Mouse (Mus musculus) left cerebral cortex, adult 11 months (tissue): ENCODE data around the gene Rbfox3.

Experiments
- DNase-seq: peaks from one replicate; pipeline ENCODE4 v3.0.0; 2022; ENCODE audit warnings: low spot score

The Rbfox3 gene

DNA sequence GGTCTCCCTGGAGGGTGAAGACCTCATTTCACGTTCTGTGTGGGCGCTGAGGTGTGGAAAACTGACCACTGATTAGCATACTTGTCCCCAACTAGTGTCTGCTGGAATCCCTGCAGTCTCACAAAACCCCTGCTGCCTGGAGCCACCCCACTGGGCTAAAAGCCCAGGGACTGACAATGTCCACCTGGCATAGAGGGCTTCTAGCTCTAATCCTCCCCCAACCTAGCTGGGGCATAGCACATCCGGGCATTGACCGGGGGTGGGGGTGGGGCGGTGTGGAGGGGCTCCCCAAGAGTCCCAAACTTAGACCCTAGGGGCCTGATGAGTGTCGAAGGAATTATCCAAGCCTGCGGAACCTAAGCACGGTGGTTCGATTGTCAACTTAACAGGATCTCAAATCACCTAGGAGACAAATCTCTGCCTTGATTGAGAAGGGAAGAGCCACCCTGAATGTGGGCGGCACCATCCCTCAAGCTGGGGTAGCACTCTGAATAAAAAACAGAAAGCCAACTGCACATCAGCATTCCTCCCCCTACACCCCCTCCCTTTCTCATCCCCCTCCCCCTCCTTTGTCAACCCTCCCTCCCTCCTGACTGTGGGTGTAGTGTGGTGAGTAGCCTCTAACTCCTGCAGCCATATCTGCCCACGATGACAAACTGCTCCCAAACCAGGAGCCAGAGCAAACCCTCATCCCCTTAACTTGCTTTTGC, 29.5 kb downstream of the Rbfox3 start:
- DNase-seq, result no peak

DNA sequence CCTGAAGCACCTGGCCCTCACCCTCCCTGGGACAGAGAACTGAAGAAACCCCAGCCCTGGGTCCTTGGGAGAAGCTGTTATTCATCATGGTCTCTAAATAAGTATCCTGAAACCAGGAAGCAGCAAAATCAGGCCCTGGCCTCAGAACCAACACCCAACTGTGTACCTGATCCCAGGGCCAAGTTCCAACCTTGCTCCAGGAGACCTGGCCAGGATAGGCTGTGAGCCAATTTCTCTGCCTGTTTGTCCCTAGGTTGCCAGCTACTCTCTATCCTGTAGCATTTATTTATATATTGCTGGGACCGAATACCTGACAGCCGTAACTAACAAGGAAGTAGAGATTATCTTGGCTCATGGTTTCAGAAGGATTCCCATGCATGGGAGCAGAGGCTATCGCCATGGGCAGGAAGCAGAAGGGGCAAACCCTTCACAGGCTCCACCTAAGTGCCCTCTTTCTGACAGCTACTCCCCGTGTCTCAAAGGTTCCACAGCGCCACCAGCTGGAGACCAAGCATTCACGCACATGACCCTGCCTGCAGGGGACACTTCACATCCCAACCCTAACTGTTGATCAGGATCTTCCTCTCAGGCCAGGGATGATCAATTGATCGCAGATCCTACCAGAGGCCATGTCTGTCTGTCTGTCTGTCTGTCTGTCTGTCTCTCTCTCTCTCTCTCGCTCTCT, 31.8 kb downstream of the Rbfox3 start:
- DNase-seq, result no peak

DNA sequence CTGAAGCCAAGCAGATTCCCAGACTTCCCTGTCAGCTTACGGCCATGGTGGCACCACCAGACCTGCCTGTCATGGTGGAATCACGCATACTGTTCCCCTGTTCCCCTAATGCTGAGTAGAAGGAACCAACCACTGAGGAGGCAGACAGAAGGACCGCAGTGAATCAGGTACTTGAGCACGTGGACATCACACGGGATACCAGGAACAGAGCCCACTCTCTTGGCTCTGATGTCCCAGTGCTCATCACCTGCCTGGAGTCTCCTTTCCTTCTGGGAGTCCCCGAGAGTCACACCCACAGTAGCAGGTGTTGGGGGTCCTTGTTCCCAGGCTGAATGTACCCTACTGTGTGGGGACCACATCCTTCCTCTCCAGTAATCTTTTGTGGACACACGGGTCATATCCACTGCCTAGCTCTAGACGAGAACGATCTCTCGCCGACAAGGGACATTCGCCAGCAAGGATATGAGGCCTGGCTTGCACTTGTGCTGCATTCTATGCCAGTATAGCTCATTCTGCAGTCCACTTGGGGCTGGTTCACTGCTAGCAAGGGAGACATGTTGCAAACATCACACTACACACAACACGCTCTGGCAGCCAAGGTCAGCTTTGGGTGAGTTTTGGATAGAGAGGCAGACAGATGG, 32.7 kb downstream of the Rbfox3 start:
- DNase-seq, result no peak

DNA sequence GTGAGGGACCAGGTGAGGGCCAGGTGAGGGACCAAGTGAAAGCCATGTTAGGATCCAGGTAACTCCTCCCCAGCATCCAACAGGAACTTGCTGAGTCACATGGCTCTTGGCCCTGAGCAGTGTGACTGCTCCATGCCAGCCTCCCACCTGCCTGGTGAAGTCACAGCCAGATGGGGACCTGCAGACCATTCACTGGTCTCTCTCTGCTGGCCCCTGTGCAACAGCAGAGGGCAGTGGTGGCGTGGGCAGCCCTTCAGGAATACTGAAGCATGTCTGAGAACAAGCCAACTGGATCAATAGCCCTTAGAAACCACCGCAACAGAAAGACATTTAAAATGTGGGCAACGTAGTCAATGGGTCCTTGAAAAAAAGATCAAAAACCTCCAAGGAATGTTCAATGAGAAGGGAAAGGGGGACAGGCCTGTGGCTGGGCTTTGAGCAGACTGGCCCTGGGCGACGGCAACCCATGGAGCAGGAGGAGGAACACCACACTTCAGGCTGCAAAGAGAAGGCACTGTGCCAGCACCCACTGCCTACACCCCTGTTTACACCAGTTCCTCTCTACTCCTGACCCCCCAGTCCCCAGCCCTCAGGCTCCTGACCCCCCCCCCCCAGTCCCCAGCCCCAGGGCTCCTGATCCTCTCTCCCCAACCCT, 36.0 kb downstream of the Rbfox3 start:
- no peak for DNase-seq

DNA sequence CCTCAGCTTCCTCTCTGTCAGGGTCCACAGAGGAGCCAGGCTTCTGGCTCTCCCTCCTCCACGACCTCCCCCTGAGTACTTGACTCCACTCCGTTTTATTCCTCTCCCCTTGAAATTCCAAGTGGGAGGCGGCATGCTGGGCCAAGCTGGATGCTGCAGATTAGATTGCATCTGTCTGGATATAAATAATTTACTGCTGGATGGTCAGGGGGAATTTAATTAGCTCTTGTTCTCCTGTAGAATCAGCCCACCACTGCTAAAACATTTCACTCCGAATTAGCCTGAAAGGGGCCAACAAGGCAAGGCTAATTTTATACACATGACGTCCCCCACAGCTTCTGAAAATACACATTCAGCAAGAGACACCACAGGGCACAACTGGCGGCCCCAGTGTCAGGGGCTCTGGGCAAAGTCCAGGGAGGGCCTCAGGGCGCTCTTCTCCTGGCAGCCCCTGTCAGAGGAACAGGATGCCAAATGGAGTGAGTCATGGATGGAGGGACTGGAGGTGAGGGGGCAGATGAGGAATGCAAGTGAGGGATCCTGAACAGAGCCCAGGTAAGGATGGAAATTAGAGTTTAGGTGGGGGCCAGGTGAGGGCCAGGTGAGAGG, 36.8 kb downstream of the Rbfox3 start:
- no peak for DNase-seq

DNA sequence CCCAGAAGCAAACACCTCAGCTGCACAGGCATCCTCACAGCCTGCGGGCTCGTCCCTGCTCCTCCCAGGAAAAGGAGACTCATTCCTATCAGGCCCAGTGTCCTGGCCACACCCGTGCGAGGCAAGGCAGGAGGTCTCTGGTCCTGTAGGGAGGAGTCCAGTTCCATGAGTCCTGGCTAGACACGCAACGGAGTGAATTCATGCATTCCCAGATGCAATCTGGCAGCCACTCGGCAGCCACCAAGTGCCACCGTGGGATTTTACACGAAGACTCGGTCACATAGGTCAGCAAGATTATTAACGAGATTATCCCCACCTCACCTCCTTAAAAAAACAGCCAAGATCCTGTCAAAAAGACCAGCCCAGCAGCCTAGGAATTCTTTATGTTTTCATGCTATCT, 37.4 kb downstream of the Rbfox3 start:
- no peak for DNase-seq

DNA sequence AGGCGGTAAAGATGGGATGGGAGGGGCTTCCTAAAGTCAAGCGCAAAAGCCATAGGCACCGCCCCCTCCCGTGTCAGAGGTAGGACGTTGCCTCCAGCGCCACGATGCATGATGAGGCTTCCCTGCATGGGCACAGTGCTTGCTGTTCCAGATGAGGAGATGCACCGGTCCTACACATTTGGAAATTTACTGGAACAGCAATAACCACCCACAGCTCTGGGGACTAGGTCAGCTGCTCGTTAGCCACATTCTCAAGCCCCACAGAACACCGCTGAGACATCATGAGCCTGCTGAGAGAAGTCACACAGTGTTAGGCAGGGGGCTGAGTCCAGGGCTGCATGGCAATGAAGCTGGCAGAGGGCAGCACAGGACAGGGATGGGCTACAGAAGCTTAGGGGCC, 39.9 kb downstream of the Rbfox3 start:
- no peak for DNase-seq

DNA sequence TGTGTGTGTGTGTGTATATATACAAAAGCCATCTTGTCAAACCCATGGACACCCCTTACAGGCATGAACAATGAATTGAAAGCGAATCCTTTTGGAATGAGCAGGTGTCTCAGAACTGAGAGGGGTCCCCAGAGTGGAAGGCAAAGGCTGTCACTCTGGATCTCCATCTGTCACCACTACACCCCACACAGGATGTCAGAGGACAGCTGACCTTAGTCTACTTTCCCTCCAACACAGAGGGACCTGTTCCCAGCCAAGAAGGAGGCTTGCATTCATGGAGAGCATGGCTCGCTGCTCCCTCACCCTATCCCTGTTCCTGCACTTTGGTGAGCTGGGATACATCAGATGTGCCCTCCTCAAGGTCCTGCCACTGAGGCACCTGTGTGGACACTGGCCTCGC, 48.0 kb downstream of the Rbfox3 start:
- DNase-seq, result no peak

DNA sequence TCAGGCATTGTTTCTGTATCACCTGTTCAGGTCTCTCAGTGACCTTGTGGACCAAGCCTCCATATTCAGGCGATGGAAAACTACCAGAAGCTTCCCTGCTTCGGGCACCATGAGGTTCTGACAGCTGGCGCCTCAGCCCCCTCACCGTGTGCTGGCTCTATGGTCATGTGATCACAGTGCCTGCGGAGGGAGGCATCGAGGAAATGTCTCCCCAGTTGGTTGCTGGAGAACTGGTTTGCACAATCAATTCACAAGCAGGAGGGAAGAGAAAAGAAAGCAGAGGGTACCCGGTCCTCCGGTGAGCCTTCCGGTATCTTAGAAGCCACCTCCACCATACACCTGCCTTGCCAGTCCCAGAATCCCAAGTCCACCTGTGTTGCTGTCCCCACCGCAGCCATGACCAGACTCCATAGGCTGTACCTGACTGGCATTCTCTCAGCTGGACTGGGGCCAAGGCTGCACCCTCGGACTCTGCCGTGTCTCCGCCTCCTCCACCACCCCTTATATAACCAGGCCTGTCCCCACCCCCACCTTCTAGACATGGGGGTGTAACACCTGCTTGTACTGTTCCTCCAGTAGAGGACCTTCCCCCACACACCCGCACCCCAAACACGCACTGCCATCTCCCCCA, 49.5 kb downstream of the Rbfox3 start:
- peak; percentile 59 for DNase-seq

DNA sequence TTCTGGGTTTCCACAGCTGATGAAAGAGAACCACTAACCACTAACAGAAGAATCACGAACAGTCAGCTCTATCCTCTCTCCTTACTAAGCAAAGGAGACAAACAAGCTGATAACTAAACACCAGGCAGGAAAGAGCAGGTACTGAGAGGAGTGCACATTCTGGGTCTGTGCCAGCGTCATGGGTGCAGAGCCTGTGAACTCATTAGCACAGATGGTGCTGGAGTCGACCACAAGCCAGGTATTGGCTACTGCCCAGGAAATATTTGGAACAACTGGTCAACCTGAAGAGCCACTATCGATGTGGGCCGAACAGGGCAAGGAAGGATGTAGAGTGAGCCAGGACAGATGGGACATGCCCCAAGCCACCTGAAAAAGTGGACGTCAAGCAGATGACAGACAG, 50.2 kb downstream of the Rbfox3 start:
- DNase-seq, result no peak

DNA sequence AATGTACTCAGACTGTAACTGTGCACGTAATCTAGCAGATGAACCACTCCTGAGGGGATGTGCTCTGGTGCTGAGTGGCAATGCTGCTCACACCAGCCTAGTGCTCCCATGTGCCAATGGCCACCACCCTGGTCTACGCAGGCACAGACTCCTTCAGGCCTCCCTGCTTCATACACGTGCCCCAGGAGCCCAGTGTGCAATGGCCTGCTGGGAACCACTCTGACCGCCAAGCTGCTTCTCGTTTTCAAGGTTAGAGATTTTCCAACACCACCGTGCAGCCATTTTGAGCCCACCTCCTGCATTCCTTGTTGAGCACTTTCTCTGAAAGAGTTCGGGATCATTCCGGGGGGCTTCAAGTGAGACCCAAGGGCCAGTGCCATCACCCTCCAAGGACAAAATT, 50.6 kb downstream of the Rbfox3 start:
- DNase-seq, result no peak

DNA sequence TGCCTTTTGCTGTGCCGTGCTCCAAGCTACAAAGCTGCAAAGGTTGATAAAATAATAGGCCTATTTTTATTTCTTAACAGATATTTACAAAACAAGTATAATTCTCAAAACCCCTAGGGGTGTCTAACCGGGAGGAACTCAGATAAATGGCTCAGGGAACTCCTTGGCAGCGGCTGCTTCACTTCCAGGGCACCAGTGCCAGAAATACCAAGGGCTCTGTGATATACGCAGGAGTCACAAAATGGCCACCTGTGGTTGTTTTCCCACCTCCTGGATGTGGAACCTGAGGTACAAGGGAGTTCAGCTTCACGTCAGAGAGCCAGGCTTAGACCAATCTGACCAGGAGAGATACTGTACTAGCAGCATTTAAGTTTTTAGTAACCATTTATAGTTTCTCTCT, 51.6 kb downstream of the Rbfox3 start:
- DNase-seq, result no peak

DNA sequence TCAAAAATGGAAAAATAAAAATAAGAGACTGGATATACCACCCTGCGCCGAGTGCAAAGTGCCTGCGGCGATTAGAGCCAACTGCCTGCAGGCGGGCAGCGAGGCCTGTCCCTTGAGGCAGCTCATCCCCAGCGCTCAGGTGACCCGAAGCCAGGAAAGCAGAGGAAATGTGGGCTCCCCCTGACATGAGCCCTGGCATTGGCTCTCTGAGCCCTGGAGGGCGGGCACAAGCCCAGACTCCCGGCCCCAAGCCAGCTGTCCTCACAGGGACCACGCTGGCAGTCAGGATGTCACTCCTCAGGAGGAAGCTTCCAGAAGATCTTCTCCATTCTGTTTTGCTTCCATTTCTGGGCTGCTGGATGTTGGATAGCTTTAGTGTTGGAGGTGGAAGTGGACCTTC, 53.1 kb downstream of the Rbfox3 start:
- DNase-seq, result no peak

DNA sequence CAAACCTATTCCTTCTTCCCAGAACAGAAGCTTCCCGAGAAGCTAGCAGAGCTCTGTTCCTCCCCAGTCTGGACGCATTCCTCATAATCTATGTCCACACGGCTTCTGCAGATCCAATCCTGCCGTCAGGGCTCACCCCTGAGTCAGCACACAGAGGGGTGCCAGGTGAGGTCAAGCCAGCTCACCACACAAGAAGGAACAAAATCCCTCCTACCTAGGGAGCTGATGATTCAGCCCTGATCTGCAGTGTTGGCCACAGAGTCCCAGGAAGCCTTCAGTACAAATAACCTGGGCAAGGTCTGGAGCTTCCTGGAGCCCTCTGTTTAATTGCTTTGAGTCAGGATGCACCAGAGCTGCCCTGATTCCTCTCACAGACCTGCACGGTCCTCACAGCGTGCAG, 60.0 kb downstream of the Rbfox3 start:
- no peak for DNase-seq

DNA sequence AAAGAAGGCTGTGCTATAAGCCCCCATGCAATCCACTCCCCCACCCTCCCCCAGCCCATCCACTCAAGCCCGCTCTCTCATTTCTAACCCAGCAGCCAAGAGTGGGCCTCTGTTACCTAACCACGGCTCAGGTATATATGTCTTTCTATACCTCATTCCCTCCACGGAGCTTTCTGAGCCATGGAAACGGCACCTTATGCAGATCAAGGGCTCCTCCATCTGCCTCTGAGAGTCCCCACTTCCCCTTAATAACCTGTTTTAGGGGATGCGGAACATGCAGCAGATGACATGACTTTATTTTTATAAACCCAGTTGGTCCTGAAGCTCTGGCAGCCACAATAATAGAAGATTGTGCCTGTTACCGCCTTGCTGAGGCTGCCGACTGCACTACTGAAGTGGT, 63.4 kb downstream of the Rbfox3 start:
- no peak for DNase-seq

DNA sequence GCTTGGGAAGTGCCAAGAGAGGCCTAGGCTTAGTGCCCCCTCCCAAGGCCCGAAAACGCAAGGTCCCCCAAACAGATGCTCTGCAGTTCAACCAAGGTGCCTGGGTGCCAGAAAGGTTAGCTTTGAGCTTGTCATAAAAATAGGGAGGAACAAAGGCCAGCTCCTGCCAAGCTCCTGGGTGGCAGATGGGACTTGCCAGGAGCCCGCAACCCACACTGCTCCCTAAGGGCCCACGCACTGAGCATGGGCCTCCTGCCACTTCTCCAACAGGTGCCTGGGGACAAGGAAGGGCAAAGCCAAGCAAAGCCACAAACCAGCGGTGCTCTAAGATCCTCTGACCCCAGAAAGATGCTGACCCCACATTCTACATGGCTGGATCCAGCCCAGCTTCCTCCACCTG, 70.4 kb downstream of the Rbfox3 start:
- DNase-seq, result no peak

DNA sequence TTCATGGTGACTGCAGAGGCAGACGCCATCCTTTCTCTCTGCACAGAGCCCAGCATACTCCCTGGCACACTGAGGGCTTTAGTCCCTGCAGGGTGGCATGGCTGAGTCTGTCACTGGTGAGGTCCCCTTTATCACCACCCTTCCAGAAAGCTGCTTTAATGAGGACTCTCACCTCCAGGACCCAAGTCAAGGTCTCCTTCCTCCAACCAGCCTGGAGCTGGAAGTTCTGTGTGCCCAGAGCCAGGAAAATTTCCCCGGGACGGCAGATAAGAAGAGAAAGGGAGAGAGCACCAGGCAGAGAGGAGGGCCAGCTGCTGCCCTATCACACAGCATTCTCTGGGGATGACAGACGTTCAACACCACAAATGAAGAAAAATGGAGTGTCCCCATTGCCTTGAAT, 73.2 kb downstream of the Rbfox3 start:
- DNase-seq, result no peak

DNA sequence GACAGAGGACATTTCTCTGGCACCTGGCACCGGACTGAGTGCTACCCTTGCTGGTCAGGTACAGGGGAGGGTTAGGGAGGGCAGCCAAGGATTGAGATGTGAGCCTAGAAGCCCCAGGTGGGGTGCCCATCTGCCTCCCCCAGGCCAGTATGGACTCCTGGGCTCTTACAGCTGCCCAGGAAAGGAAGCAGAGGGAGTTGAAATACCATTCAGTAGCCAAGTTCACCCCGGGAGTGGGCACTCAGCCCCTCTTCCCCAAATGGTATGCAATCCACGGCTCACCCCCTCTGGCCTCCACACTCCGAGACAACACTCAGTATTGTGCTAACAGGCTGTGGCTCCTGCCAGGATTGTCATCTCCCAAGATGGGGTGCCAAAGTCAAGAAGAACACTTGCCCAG, 74.5 kb downstream of the Rbfox3 start:
- no peak for DNase-seq

DNA sequence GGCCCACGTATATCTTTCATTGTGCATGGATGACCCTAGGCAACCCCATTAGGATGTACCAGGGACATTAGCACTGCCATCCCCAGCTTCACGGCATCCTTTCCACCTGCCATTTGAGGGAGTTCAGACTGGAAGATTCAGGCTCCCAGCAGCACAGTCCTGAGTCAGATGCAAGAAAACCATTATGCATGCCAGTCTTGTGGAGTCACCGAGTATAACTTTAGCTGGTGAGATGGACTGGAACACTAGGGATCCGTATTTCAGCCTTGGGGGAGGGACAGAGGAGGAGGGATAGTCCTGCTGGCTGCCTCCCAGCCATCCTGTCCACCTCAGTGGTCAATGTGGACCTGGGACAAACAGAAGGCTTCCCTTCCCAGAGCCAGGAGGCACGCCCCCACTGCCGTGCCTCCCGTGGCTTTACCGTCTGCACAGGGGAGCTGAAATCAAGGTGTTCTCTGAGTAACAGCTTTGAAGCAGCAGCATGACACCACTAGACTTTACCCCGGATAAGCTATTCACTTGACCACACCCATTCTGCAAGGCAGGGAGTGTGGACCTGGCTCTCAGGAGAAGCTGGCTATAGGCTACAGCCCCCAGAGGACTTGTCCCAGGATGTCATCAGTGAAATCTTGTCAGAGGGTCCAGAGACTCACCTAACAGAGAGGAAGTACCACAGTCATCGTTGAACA, 78.5 kb downstream of the Rbfox3 start:
- no peak for DNase-seq

DNA sequence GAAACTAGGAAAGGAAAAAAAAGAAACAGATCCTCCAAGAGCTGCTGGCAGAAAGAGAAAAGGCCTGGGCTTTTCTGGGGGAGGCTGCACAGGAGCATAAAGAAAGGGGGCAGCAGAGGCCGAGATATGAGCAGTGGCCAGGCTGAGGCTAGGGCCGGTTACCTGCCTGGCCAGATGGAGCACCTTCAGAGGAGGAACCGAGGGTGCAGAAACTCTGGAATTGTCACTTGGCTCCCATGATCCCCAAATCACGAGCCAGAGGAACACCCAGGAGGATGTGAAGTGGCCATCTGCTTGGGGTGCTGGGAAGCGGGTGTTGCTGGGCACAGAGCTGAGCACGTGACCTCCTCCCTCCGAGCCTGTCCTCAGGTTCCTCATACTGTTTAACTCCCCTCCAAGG, 79.7 kb downstream of the Rbfox3 start:
- no peak for DNase-seq

DNA sequence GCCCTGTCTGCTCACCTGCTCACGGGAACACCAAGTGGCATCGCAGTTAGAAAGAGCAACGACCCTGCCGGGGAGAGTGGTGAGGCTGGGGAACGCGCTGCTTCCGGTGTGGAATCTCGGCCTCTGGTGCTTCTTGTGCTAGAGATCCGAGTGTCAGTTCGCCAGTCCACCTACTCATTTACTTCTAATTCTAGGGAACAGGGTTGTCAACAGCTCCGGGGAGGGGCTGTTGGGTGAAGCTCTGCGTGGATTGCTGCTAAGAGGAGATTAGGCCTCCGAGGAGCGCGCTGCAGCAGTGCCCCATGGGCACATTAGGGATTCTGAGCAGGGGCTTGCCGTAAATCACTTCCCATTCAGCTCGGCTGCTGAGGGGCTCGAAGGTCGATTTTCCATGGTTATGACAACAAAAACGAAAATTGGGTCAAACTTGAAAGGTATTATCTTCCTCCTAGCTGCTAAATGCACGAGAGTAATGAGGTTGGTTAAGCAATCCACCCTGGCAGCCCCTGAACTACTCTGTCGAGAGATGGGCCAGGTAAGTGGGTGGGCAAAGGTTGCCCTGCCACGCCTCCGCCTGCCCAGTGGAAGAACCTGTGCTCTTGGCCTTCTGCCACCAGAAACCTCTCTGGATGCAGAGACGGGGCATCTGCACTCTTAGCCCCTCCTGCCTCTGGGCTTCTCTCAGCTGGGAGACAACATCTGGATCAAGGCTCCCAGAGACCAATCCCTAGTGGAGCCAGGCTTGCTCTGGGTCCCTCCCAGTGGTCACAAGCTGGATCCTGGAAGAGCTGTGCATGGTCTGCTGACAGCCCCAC, 85.9 kb downstream of the Rbfox3 start:
- DNase-seq, result no peak
